Mouse (Mus musculus): ENCODE results near the gene Mars.

GRCm38 (mm10) chr10:127297015-127297871 is 14.3 kb downstream of the Mars start:
- TF ChIP-seq CTCF (IDR thresholded peaks at IDR 0.05; ENCODE audit: borderline replicate concordance, insufficient read depth, low read length) (no peak), POLR2A (IDR thresholded peaks at IDR 0.05; ENCODE audit: low read depth, low read length) (peak; percentile 61)
